Mouse (Mus musculus) CH12.LX (cell line): ENCODE measurements around the gene Rnf168. TPM values are rescaled to one million over a fixed set of nuclear protein-coding genes. Genes with fewer than 3 reads are reported as not detected.

Experiments
- DNase-seq: peaks from one replicate; pipeline ENCODE4 v3.0.0-alpha.2; 2013; ENCODE audit errors: extremely low read depth
- H3K27ac ChIP-seq: 2 replicates; pipeline ENCODE4 v1.5.1; 2012; ENCODE audit warnings: low read depth, mild to moderate bottlenecking, control low read depth, moderate library complexity; ENCODE audit not compliant: insufficient read depth
- H3K27me3 ChIP-seq: replicated peaks from 2 replicates; pipeline ENCODE3; 2012; ENCODE audit warnings: inconsistent platforms
- H3K36me3 ChIP-seq, 2 experiments: replicated peaks in 1 of 2; 2 replicates each; pipeline versions ENCODE3 to v1.6.1; 2012; ENCODE audit warnings: inconsistent platforms in 1 of 2, low read length in 1 of 2, mild to moderate bottlenecking in 1 of 2, mixed read lengths in 1 of 2, moderate library complexity in 1 of 2; ENCODE audit not compliant: control insufficient read depth in 1 of 2, insufficient read depth in 1 of 2
- H3K4me1 ChIP-seq, 2 experiments: 2 replicates each; pipeline ENCODE4 v1.6.1; 2012; ENCODE audit warnings: inconsistent platforms in 1 of 2, moderate library complexity in 1 of 2; ENCODE audit not compliant: insufficient read depth in 2 of 2, control insufficient read depth in 1 of 2
- H3K4me2 ChIP-seq: 2 replicates; pipeline ENCODE4 v1.6.1; 2012; ENCODE audit warnings: low read depth, mild to moderate bottlenecking, control low read depth; ENCODE audit not compliant: poor library complexity, insufficient read depth, severe bottlenecking
- H3K4me3 ChIP-seq, 3 experiments: fragments of 150-350 bp in 1 of 3; sonication (generic) in 1 of 3; replicated peaks in 1 of 3; 2 replicates each; pipeline versions ENCODE3 to v1.5.1; 2011 to 2012; ENCODE audit warnings: low read depth in 2 of 3, low read length in 2 of 3, mild to moderate bottlenecking in 2 of 3, moderate library complexity in 2 of 3, control low read depth in 1 of 3, improper control_type of control experiment in 1 of 3, inconsistent platforms in 1 of 3, mixed read lengths in 1 of 3; ENCODE audit not compliant: poor library complexity in 1 of 3
- H3K79me2 ChIP-seq: replicated peaks from 2 replicates; pipeline ENCODE4 v1.6.1; 2012; ENCODE audit warnings: mild to moderate bottlenecking, moderate library complexity; ENCODE audit not compliant: control insufficient read depth, poor library complexity, insufficient read depth, severe bottlenecking; ENCODE audit errors: extremely low read depth
- H3K9ac ChIP-seq: 2 replicates; pipeline ENCODE4 v1.6.1; 2012; ENCODE audit warnings: low read depth, mild to moderate bottlenecking, control low read depth, moderate library complexity; ENCODE audit not compliant: insufficient read depth
- H3K9me3 ChIP-seq: replicated peaks from 2 replicates; pipeline ENCODE3; 2012; ENCODE audit warnings: low read length, inconsistent platforms, mixed read lengths
- CTCF ChIP-seq, 2 experiments: IDR thresholded peaks in 1 of 2; conservative IDR thresholded peaks in 1 of 2; 2 replicates each; pipeline ENCODE4 v1.5.1; 2011 to 2012; ENCODE audit warnings: low read depth in 2 of 2, low read length in 2 of 2, improper control_type of control experiment in 1 of 2, inconsistent platforms in 1 of 2, mild to moderate bottlenecking in 1 of 2, moderate library complexity in 1 of 2
- E2F4 ChIP-seq: IDR thresholded peaks from 2 replicates; pipeline ENCODE4 v1.6.1; 2011; ENCODE audit warnings: low read depth, low read length, improper control_type of control experiment; ENCODE audit not compliant: insufficient replicate concordance
- EP300 ChIP-seq: IDR thresholded peaks from 2 replicates; pipeline ENCODE4 v1.6.1; 2011; ENCODE audit warnings: low read length, improper control_type of control experiment
- ETS1 ChIP-seq: conservative IDR thresholded peaks from 2 replicates; pipeline ENCODE4 v1.6.1; 2012; ENCODE audit warnings: low read depth, mild to moderate bottlenecking, inconsistent platforms, low read length, improper control_type of control experiment, moderate library complexity
- GABPA ChIP-seq: IDR thresholded peaks from 2 replicates; pipeline ENCODE4 v1.6.1; 2012; ENCODE audit warnings: low read depth, low read length, improper control_type of control experiment, inconsistent platforms; ENCODE audit not compliant: insufficient replicate concordance
- HCFC1 ChIP-seq: IDR thresholded peaks from 2 replicates; pipeline ENCODE4 v1.6.1; 2012; ENCODE audit warnings: low read depth, mild to moderate bottlenecking, inconsistent platforms, low read length, improper control_type of control experiment
- IRF4 ChIP-seq: IDR thresholded peaks from 2 replicates; pipeline ENCODE4 v1.6.1; 2014; ENCODE audit warnings: low read depth, mild to moderate bottlenecking, inconsistent platforms, low read length, improper control_type of control experiment
- JUN ChIP-seq: IDR thresholded peaks from 2 replicates; pipeline ENCODE4 v1.6.1; 2011; ENCODE audit warnings: low read depth, mild to moderate bottlenecking, low read length, improper control_type of control experiment, moderate library complexity; ENCODE audit not compliant: insufficient read depth
- JUND ChIP-seq: conservative IDR thresholded peaks from 2 replicates; pipeline ENCODE4 v1.6.1; 2011; ENCODE audit warnings: low read depth, low read length, improper control_type of control experiment
- MAFK ChIP-seq: IDR thresholded peaks from 2 replicates; pipeline ENCODE4 v1.6.1; 2011; ENCODE audit warnings: low read length, improper control_type of control experiment; ENCODE audit not compliant: insufficient replicate concordance
- MEF2A ChIP-seq: IDR thresholded peaks from 2 replicates; pipeline ENCODE4 v1.6.1; 2014; ENCODE audit warnings: low read depth, mild to moderate bottlenecking, inconsistent platforms, low read length, improper control_type of control experiment, borderline replicate concordance
- MXI1 ChIP-seq: IDR thresholded peaks from 2 replicates; pipeline ENCODE4 v1.6.1; 2011; ENCODE audit warnings: mild to moderate bottlenecking, low read depth, low read length, improper control_type of control experiment
- PAX5 ChIP-seq: IDR thresholded peaks from 2 replicates; pipeline ENCODE4 v1.6.1; 2012; ENCODE audit warnings: low read length, inconsistent platforms, mixed read lengths
- POLR2A ChIP-seq: IDR thresholded peaks from 2 replicates; pipeline ENCODE4 v1.6.1; 2011; ENCODE audit warnings: low read depth, mild to moderate bottlenecking, improper control_type of control experiment, low read length
- POLR2AphosphoS2 ChIP-seq: IDR thresholded peaks from 2 replicates; pipeline ENCODE4 v1.6.1; 2011; ENCODE audit warnings: low read depth, low read length, improper control_type of control experiment
- RAD21 ChIP-seq: IDR thresholded peaks from 2 replicates; pipeline ENCODE4 v1.6.1; 2011; ENCODE audit warnings: low read depth, mild to moderate bottlenecking, low read length, improper control_type of control experiment, moderate library complexity
- SIN3A ChIP-seq: IDR thresholded peaks from 2 replicates; pipeline ENCODE4 v1.6.1; 2012; ENCODE audit warnings: low read length, improper control_type of control experiment, inconsistent platforms
- TCF12 ChIP-seq: IDR thresholded peaks from 2 replicates; pipeline ENCODE4 v1.6.1; 2014; ENCODE audit warnings: low read depth, mild to moderate bottlenecking, inconsistent platforms, low read length, improper control_type of control experiment
- UBTF ChIP-seq: IDR thresholded peaks from 2 replicates; pipeline ENCODE4 v1.6.1; 2012; ENCODE audit warnings: low read depth, mild to moderate bottlenecking, inconsistent platforms, low read length, improper control_type of control experiment, moderate library complexity
- USF2 ChIP-seq: conservative IDR thresholded peaks from 2 replicates; pipeline ENCODE4 v1.6.1; 2011; ENCODE audit warnings: low read depth, low read length, improper control_type of control experiment
- ZMIZ1 ChIP-seq: IDR thresholded peaks from 2 replicates; pipeline ENCODE4 v1.6.1; 2012; ENCODE audit warnings: low read depth, mild to moderate bottlenecking, inconsistent platforms, low read length, improper control_type of control experiment
- dilution Hi-C: fragments of 300-500 bp; cut with MboI; formaldehyde crosslinking; loops from 2 replicates; pipeline ENCODE4 v1.14.3; 2020; ENCODE audit warnings: low sequenced_read_pairs; ENCODE audit not compliant: extremely low pct_unique_long_range_greater_than_20kb, extremely low pct_ligation_motif_present
- in situ Hi-C: fragments of 300-500 bp; cut with MboI; formaldehyde crosslinking; loops from 3 replicates; pipeline ENCODE4 v1.14.3; 2019; ENCODE audit warnings: low sequenced_read_pairs, low pct_ligation_motif_present, low pct_unique_long_range_greater_than_20kb, mixed read lengths
- polyA plus RNA-seq: library from polyadenylated mRNA; unstranded; fragments of >175 nt; gene quantifications from 2 replicates; pipeline ENCODE4 v1.2.1, GENCODE M21; 2012; ENCODE audit warnings: low read depth; ENCODE audit not compliant: insufficient read length
- total RNA-seq, 2 experiments: library from RNA; depleted of rRNA; stranded (reverse); fragments of 300-350 nt in 1 of 2; fragments of >200 nt in 1 of 2; gene quantifications; 2 replicates each; pipeline ENCODE4 v1.2.3; 2012 to 2014

The Rnf168 gene
- total and polyA plus RNA-seq, 3 experiments, result 20.5 to 37.9 (median 22.2) TPM

- Histone ChIP-seq H3K4me1 (peaks cover 6 to 59% of the 10 kb centered on the region in 2 experiments), H3K4me2 (no peak overlapping the region), H3K36me3 (peaks cover 0 to 11% of the 10 kb centered on the region in 2 experiments), H3K79me2 (peaks cover 70% of the 10 kb centered on the region), H3K9me3 (no peaks in the 10 kb centered on the region), H3K9ac (no peak overlapping the region), H3K27me3 (no peaks in the 10 kb centered on the region), H3K4me3 (no peak overlapping the region), H3K27ac (no peak overlapping the region)
- no peak for TF ChIP-seq GABPA
- TF ChIP-seq HCFC1, result no peak
- TF ChIP-seq EP300, result no peak
- no peak for TF ChIP-seq SIN3A
- TF ChIP-seq MXI1, result no peak
- TF ChIP-seq MEF2A, result no peak
- TF ChIP-seq JUN, result no peak
- TF ChIP-seq UBTF, result no peak
- TF ChIP-seq ZMIZ1, result no peak
- TF ChIP-seq USF2, result no peak
- TF ChIP-seq IRF4, result no peak
- no peak for TF ChIP-seq ETS1
- TF ChIP-seq CTCF (conservative IDR thresholded peaks at IDR 0.05 in 1 of 2, IDR thresholded peaks at IDR 0.05 in 1 of 2; ENCODE audit: low read depth in 2 of 2, low read length in 2 of 2), result no peak
- TF ChIP-seq POLR2AphosphoS2, result no peak
- no peak for TF ChIP-seq RAD21
- TF ChIP-seq TCF12, result no peak
- TF ChIP-seq PAX5, result no peak
- TF ChIP-seq JUND, result no peak
- TF ChIP-seq POLR2A, result no peak
- no peak for TF ChIP-seq E2F4
- in situ Hi-C loops (no loop called here), dilution Hi-C loops (no loop called here)
- DNase-seq, result no peak
Observed at GRCm38 (mm10) chr16:32340451-32340850, 63.2 kb downstream of the Rnf168 start.

- H3K9ac ChIP-seq, result no peak overlapping the region
- no peak overlapping the region for H3K4me2 ChIP-seq
- H3K79me2 ChIP-seq, result peaks cover 44% of the 10 kb centered on the region
- in situ Hi-C loops, result no loop called here
- H3K4me3 ChIP-seq, result no peak overlapping the region
- TF ChIP-seq UBTF, result no peak
- peak; percentile 27; the same call in 1 of the 2 replicates for TF ChIP-seq MAFK
- no peaks in the 10 kb centered on the region for H3K9me3 ChIP-seq
- peaks cover 5 to 30% of the 10 kb centered on the region in 2 experiments for H3K4me1 ChIP-seq
- DNase-seq, result no peak
- no peaks in the 10 kb centered on the region for H3K27me3 ChIP-seq
- dilution Hi-C loops, result no loop called here
- no peak overlapping the region for H3K27ac ChIP-seq
- H3K36me3 ChIP-seq, result peaks cover 0 to 12% of the 10 kb centered on the region in 2 experiments
Observed at GRCm38 (mm10) chr16:32345521-32345920, 68.3 kb downstream of the Rnf168 start.
